Mouse (Mus musculus): ENCODE results near the gene Gm11639. TPM values are rescaled to one million over a fixed set of nuclear protein-coding genes. Genes with fewer than 3 reads are reported as not detected.
"Not testable (repeated sequence)": the region's sequence is repeated elsewhere in the genome, so short reads cannot be mapped to it uniquely, and the experiment has no call there.

Gene Gm11639
- polyA plus RNA-seq, 1 experiment from 2014 or later = not detected

- H3K4me3 ChIP-seq = no peak overlapping the region
- ATAC-seq (ENCODE audit: low read depth) = no peak
These were observed 323.7 kb downstream of the Gm11639 start for GRCm38 (mm10) chr11:105009232-105009631.

GRCm38 (mm10) chr11:105021071-105021470 is 335.6 kb downstream of the Gm11639 start:
- no peaks in the 10 kb centered on the region for H3K4me1 ChIP-seq (replicated peaks)
- H3K4me3 ChIP-seq = no peak overlapping the region
- no peak for ATAC-seq (ENCODE audit: low read depth)
- no peak overlapping the region for H3K9ac ChIP-seq
- H3K4me2 ChIP-seq = no peak overlapping the region
- H3K9me3 ChIP-seq = no peaks in the 10 kb centered on the region
- H3K27ac ChIP-seq (replicated peaks) = no peak overlapping the region
- no peaks in the 10 kb centered on the region for H3K36me3 ChIP-seq
- H3K27me3 ChIP-seq = no peaks in the 10 kb centered on the region
- 73% methylated on average over 7 of the region's 7 CpGs for WGBS

More at GRCm38 (mm10) chr11:105009232-105009631, 323.7 kb downstream of the Gm11639 start:
- Histone ChIP-seq H3K36me3 (no peaks in the 10 kb centered on the region), H3K4me1 (replicated peaks) (no peaks in the 10 kb centered on the region), H3K27ac (replicated peaks) (no peak overlapping the region), H3K9ac (no peak overlapping the region), H3K9me3 (no peaks in the 10 kb centered on the region), H3K27me3 (no peaks in the 10 kb centered on the region), H3K4me2 (no peak overlapping the region)
- 66% methylated on average over 2 of the region's 2 CpGs for WGBS

DNA sequence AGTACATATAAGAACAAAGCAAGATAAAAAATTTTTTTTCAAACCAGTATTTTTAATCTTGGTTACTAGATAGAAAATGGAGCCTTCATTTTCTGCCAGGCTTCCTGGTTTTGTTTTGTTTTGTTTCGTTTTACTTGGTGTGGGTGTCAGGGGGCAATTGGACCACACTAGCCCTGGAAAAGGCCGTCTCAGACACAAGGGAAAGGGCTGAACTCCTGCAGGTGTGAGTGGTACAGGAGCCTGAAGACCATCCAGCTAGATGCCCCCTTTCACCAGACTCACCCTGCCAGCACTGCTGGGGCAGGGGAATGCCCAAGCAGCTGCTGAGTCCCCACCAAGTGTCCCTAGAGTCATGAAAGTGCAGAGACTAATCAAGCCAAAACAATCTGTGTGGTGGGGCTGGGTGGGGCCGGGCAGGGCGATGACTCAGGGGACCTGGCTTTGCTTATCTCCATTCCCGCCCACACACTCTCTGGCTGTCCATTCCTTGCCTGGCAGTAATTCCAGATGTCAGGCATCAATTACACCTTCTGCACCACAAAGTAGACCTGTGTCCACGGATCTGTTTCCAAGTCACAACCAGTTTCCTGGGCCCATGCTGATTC is 343.3 kb downstream of the Gm11639 start:
- H3K36me3 ChIP-seq = no peaks in the 10 kb centered on the region
- H3K9ac ChIP-seq = no peak overlapping the region
- WGBS = 70% methylated on average over 6 of the region's 6 CpGs
- H3K4me1 ChIP-seq (replicated peaks) = no peaks in the 10 kb centered on the region; the same call in 1 of the 2 replicates
- H3K27ac ChIP-seq (replicated peaks) = no peak overlapping the region
- ATAC-seq (ENCODE audit: low read depth) = no peak
- no peak overlapping the region for H3K4me3 ChIP-seq
- H3K27me3 ChIP-seq = no peaks in the 10 kb centered on the region
- H3K4me2 ChIP-seq = no peak overlapping the region
- no peaks in the 10 kb centered on the region for H3K9me3 ChIP-seq

DNA sequence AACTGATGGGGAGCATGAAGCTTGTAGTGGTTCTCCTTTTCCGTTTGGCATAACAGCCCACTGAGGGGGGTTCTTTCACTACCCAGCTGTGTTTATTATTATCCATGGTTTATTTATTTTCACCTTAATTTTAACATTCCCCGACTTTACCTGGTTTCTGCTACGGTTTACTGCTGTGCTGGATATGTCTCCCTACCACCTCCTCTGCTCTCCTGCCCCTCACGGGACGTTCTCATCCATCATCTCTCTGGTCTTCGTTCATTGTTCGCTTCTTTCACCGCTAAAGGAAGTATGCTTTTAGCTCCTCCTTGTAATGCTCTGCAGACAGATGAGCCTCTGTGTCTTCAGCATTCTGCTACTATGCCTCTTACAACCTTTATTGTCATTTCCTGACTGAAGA is 344.0 kb downstream of the Gm11639 start:
- H3K4me1 ChIP-seq (replicated peaks) = no peaks in the 10 kb centered on the region; the same call in 1 of the 2 replicates
- 78% methylated on average over 8 of the region's 8 CpGs for WGBS
- no peaks in the 10 kb centered on the region for H3K36me3 ChIP-seq
- no peak overlapping the region for H3K27ac ChIP-seq (replicated peaks)
- H3K4me3 ChIP-seq = no peak overlapping the region
- no peaks in the 10 kb centered on the region for H3K9me3 ChIP-seq
- ATAC-seq (ENCODE audit: low read depth) = no peak
- no peak overlapping the region for H3K4me2 ChIP-seq
- H3K27me3 ChIP-seq = no peaks in the 10 kb centered on the region
- H3K9ac ChIP-seq = no peak overlapping the region

DNA sequence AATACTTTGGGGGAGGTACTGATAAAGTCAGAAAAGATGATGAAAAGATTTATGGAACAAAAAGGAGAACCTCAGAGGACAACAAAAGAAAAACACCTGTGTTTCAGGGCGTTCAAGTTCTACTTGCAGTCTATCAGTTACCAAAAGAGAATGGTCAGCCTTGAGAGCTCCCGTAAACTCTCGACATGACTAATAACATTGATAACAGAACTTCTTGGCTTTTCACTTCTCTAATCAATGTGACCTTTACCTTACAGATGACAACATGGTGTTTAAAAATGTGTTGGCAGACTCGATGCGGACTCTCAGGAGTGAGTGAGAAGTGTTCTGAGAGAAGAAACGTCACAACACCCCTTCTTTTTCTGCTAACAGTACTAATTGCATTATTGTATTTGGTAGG is 344.7 kb downstream of the Gm11639 start:
- no peak for ATAC-seq (ENCODE audit: low read depth)
- 84% methylated on average over 6 of the region's 6 CpGs for WGBS

DNA sequence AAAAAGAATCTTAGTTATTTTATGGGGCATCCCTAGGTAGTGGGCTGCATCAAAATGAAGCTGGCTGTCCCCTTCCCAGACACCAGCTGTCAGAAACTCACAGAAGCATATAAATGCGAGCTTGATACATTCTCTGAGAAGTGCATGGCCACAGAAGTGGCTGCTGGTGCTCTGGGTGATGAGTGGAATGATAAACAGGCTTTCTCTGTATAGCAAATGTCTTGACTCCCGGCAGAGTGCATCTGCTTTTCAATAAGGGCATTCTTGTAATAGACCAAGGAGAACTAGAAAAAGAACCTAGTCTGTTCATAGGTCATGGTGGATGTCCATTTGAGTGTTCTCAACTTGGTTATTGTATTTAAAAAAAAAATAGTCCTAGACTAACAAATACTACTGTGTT is 345.6 kb downstream of the Gm11639 start:
- ATAC-seq (ENCODE audit: low read depth) = no peak
- WGBS = 31% methylated on average over 2 of the region's 2 CpGs

More for the DNA sequence above, 344.7 kb downstream of the Gm11639 start:
- H3K36me3 ChIP-seq = no peaks in the 10 kb centered on the region
- H3K4me1 ChIP-seq (replicated peaks) = no peaks in the 10 kb centered on the region; the same call in 1 of the 2 replicates
- no peaks in the 10 kb centered on the region for H3K9me3 ChIP-seq
- no peak overlapping the region for H3K4me3 ChIP-seq
- H3K27ac ChIP-seq (replicated peaks) = no peak overlapping the region
- no peaks in the 10 kb centered on the region for H3K27me3 ChIP-seq
- H3K9ac ChIP-seq = no peak overlapping the region
- no peak overlapping the region for H3K4me2 ChIP-seq

GRCm38 (mm10) chr11:105035081-105035480 is 349.6 kb downstream of the Gm11639 start:
- 85% methylated on average over 1 of the region's 1 CpGs for WGBS
- H3K36me3 ChIP-seq = no peaks in the 10 kb centered on the region
- H3K4me1 ChIP-seq (replicated peaks) = no peaks in the 10 kb centered on the region; the same call in 1 of the 2 replicates
- H3K4me3 ChIP-seq = no peak overlapping the region
- no peak overlapping the region for H3K4me2 ChIP-seq
- no peak overlapping the region for H3K27ac ChIP-seq (replicated peaks)
- no peaks in the 10 kb centered on the region for H3K9me3 ChIP-seq
- no peaks in the 10 kb centered on the region for H3K27me3 ChIP-seq
- no peak overlapping the region for H3K9ac ChIP-seq
- no peak for ATAC-seq (ENCODE audit: low read depth)

More for the DNA sequence above, 345.6 kb downstream of the Gm11639 start:
- Histone ChIP-seq H3K4me2 (no peak overlapping the region), H3K4me3 (no peak overlapping the region), H3K9me3 (no peaks in the 10 kb centered on the region), H3K36me3 (no peaks in the 10 kb centered on the region), H3K27ac (replicated peaks) (no peak overlapping the region), H3K9ac (no peak overlapping the region), H3K4me1 (replicated peaks) (no peaks in the 10 kb centered on the region; the same call in 1 of the 2 replicates), H3K27me3 (no peaks in the 10 kb centered on the region)

DNA sequence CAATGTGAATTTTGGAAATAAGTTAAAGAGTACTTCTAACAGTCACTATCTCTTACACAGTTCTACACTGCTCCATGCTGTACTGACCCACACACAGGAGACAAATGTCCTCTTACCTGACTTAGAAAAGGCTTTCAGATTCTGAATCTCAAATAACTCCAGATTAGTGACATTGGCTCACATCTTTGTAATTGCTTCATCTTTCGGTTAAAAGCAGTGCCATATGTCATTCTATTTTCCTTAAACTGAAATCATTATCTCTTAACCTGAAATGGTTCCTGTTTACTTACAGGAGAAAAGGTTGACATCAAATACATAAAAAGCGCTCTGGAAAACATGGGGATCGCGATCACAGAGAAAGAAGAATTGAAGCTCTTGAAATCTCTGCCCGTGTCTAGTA is 377.8 kb downstream of the Gm11639 start, which contains the start of gene Efcab3:
Gene Efcab3 (plus strand): TSS at position 301 of the 400 bp plus-strand sequence.
- H3K9ac ChIP-seq = no peak within 1 kb of the TSS
- 86% methylated on average over 5 of the region's 5 CpGs for WGBS
- no peaks in the 10 kb centered on the region for H3K4me1 ChIP-seq (replicated peaks)
- no peaks in the 10 kb centered on the region for H3K36me3 ChIP-seq
- no peak within 1 kb of the TSS for H3K4me3 ChIP-seq
- 0 out of 2 replicates have a peak, but pooled peaks cover 4% of the 10 kb centered on the region for H3K9me3 ChIP-seq
- H3K4me2 ChIP-seq = no peak within 1 kb of the TSS
- H3K27ac ChIP-seq (replicated peaks) = no peak within 1 kb of the TSS
- no peaks in the 10 kb centered on the region for H3K27me3 ChIP-seq
- ATAC-seq (ENCODE audit: low read depth) = no peak

GRCm38 (mm10) chr11:105112448-105112847 is 426.9 kb downstream of the Gm11639 start:
- H3K9ac ChIP-seq; H3K36me3 ChIP-seq; H3K4me1 ChIP-seq (replicated peaks); ATAC-seq (ENCODE audit: low read depth); H3K4me2 ChIP-seq; H3K9me3 ChIP-seq; H3K4me3 ChIP-seq; H3K27me3 ChIP-seq; H3K27ac ChIP-seq (replicated peaks): not testable (repeated sequence)
- 83% methylated on average over 22 of the region's 22 CpGs for WGBS

- H3K27ac ChIP-seq (replicated peaks) = no peak overlapping the region
- no peaks in the 10 kb centered on the region for H3K27me3 ChIP-seq
- H3K9ac ChIP-seq = no peak overlapping the region
- 92% methylated on average over 7 of the region's 7 CpGs for WGBS
- no peaks in the 10 kb centered on the region for H3K36me3 ChIP-seq
- H3K4me1 ChIP-seq (replicated peaks) = no peaks in the 10 kb centered on the region
- no peak overlapping the region for H3K4me3 ChIP-seq
- no peaks in the 10 kb centered on the region for H3K9me3 ChIP-seq
- no peak for ATAC-seq (ENCODE audit: low read depth)
- H3K4me2 ChIP-seq = no peak overlapping the region
These were observed 432.3 kb downstream of the Gm11639 start for GRCm38 (mm10) chr11:105117814-105118213.

DNA sequence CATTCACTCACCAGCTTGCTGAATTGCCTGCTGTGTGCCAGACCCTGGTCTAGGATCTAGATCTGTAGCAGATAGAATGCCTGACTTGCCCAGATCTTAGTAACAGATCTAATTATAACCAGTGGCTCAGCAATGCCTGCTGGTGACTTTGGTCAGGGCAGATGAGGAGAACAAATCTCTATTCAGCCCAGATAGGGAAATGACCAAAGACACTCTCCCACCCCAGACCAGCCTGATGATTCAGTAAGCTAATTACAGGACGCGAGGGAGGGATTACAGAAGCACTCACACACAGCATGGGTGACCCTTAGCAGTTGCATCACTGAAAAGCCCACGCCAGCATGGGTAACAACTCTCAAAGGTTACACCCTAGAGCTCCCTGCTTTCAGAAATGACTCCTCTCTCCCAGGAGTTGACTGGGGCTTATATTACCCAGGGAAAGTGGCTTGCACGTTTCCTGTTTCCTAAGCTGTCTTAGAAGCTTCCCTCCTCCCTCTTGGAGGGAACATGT is 435.1 kb downstream of the Gm11639 start:
- Histone ChIP-seq H3K9me3 (no peaks in the 10 kb centered on the region), H3K27me3 (no peaks in the 10 kb centered on the region), H3K9ac (no peak overlapping the region), H3K27ac (replicated peaks) (no peak overlapping the region), H3K4me2 (no peak overlapping the region), H3K4me3 (no peak overlapping the region), H3K36me3 (no peaks in the 10 kb centered on the region), H3K4me1 (replicated peaks) (0 out of 2 replicates have a peak, but pooled peaks cover 6% of the 10 kb centered on the region)
- ATAC-seq (ENCODE audit: low read depth) = no peak
- WGBS = 37% methylated on average over 4 of the region's 4 CpGs

GRCm38 (mm10) chr11:105121792-105122191 is 436.3 kb downstream of the Gm11639 start:
- H3K9me3 ChIP-seq; H3K4me1 ChIP-seq (replicated peaks); ATAC-seq (ENCODE audit: low read depth); H3K4me2 ChIP-seq; H3K36me3 ChIP-seq; H3K27ac ChIP-seq (replicated peaks); H3K27me3 ChIP-seq; H3K4me3 ChIP-seq; H3K9ac ChIP-seq: not testable (repeated sequence)
- 79% methylated on average over 5 of the region's 5 CpGs for WGBS

DNA sequence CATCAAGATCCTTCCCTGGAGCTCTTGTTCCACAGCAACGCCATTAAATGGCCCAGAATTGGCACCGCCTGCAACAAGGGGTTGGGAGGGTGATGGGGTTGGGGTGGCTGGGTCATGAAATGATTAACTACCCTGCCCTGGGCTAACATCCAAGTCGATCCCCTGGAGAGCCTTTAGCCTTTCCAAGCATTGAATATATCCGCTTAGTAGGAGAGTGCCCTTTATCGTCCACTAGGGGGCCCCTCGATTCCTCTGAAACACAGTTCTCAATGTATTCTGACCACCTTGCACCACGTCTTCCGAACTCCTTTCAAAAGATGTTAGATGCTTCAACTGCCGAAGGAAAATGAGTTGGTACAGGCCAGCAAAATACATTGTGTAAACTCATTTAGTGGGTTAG is 438.5 kb downstream of the Gm11639 start:
- no peak overlapping the region for H3K9ac ChIP-seq
- peaks cover 18% of the 10 kb centered on the region for H3K4me1 ChIP-seq (replicated peaks)
- ATAC-seq (ENCODE audit: low read depth) = peak; percentile 47
- no peak overlapping the region for H3K4me3 ChIP-seq
- no peaks in the 10 kb centered on the region for H3K9me3 ChIP-seq
- H3K36me3 ChIP-seq = peaks cover 2% of the 10 kb centered on the region; the same call in 1 of the 2 replicates
- H3K27me3 ChIP-seq = no peaks in the 10 kb centered on the region
- WGBS = 3% methylated on average over 9 of the region's 9 CpGs
- H3K4me2 ChIP-seq = no peak overlapping the region
- no peak overlapping the region for H3K27ac ChIP-seq (replicated peaks)
